Mouse (Mus musculus) liver, embryonic 14.5 days (tissue): Measurements from ENCODE around the gene Sez6l. TPM values are rescaled to one million over a fixed set of nuclear protein-coding genes. Genes with fewer than 3 reads are reported as not detected.

Experiments
- ATAC-seq: fragments of 200-750 bp; cut with Nextera tagmentation; 2 replicates; pipeline ENCODE4 v1.8.0; 2017; ENCODE audit warnings: moderate number of reproducible peaks, mild to moderate bottlenecking, moderate library complexity; ENCODE audit not compliant: insufficient read depth
- DNase-seq, 3 experiments: peaks; one replicate each; pipeline ENCODE4 v3.0.0-alpha.2; 2012 to 2013; ENCODE audit warnings: low read depth in 3 of 3, low spot score in 3 of 3
- H3K27ac ChIP-seq: fragments of 300-500 bp; sonication (generic); 2 replicates; pipeline ENCODE4 v1.5.1; 2014; ENCODE audit warnings: moderate library complexity, mild to moderate bottlenecking, control low read depth, inconsistent platforms
- H3K27me3 ChIP-seq: fragments of 300-500 bp; sonication (generic); 2 replicates; pipeline ENCODE4 v1.6.1; 2014; ENCODE audit warnings: mild to moderate bottlenecking, low read length, moderate library complexity; ENCODE audit not compliant: control insufficient read depth, insufficient read depth
- H3K36me3 ChIP-seq: fragments of 300-500 bp; sonication (generic); replicated peaks from 2 replicates; pipeline ENCODE4 v1.6.1; 2014; ENCODE audit warnings: low read depth; ENCODE audit not compliant: control insufficient read depth, insufficient read depth
- H3K4me1 ChIP-seq, 2 experiments: fragments of 200-500 bp in 1 of 2; fragments of 300-500 bp in 1 of 2; sonication (generic) in 1 of 2; replicated peaks; 2 replicates each; pipeline ENCODE4 v1.6.1; 2012 to 2014; ENCODE audit warnings: antibody characterized with exemption in 1 of 2, inconsistent platforms in 1 of 2, low read length in 1 of 2; ENCODE audit not compliant: control insufficient read depth in 2 of 2, insufficient read depth in 2 of 2
- H3K4me2 ChIP-seq: fragments of 300-500 bp; sonication (generic); 2 replicates; pipeline ENCODE4 v1.6.1; 2014; ENCODE audit warnings: low read depth, mild to moderate bottlenecking, control low read depth, moderate library complexity
- H3K4me3 ChIP-seq, 2 experiments: fragments of 200-500 bp in 1 of 2; fragments of 300-500 bp in 1 of 2; sonication (generic) in 1 of 2; 2 replicates each; pipeline ENCODE4 v1.5.1; 2012 to 2014; ENCODE audit warnings: low read depth in 2 of 2, low read length in 2 of 2, mild to moderate bottlenecking in 2 of 2, control low read depth in 1 of 2, inconsistent platforms in 1 of 2, moderate library complexity in 1 of 2; ENCODE audit not compliant: insufficient read depth in 1 of 2
- H3K9ac ChIP-seq: fragments of 300-500 bp; sonication (generic); replicated peaks from 2 replicates; pipeline ENCODE4 v1.6.1; 2014; ENCODE audit warnings: mild to moderate bottlenecking, control low read depth, moderate library complexity
- H3K9me3 ChIP-seq: fragments of 300-500 bp; sonication (generic); 2 replicates; pipeline ENCODE4 v1.6.1; 2016; ENCODE audit warnings: low read length, mixed read lengths; ENCODE audit not compliant: control insufficient read depth
- CTCF ChIP-seq: IDR thresholded peaks from 2 replicates; pipeline ENCODE4 v1.5.1; 2016; ENCODE audit warnings: antibody characterized with exemption, low read depth, control low read depth
- EP300 ChIP-seq: IDR thresholded peaks from 2 replicates; pipeline ENCODE4 v1.6.1; 2016; ENCODE audit warnings: antibody characterized with exemption, low read depth
- WGBS: fragments of 180-500 bp; shearing (Covaris S2); extraction: QIAGEN DNeasy Blood & Tissue Kit; methylation state at CpG from one replicate; pipeline ENCODE4 v1.1.7; 2014; ENCODE audit not compliant: insufficient replicate concordance; 5-methylcytosine and 5-hydroxymethylcytosine counted together
- polyA plus RNA-seq, 2 experiments: library from polyadenylated mRNA; depleted of rRNA in 1 of 2; stranded (reverse) in 1 of 2; unstranded in 1 of 2; fragments of >200 nt; fragmentation: Nextera tagmentation in 1 of 2; extraction: Ambion mirVana in 1 of 2; gene quantifications; 2 replicates each; pipeline versions ENCODE4 v1.2.1 to v1.2.3; 2012 to 2014

The Sez6l gene
- polyA plus RNA-seq, 2 experiments = 0.03 TPM; not detected in 1

DNA sequence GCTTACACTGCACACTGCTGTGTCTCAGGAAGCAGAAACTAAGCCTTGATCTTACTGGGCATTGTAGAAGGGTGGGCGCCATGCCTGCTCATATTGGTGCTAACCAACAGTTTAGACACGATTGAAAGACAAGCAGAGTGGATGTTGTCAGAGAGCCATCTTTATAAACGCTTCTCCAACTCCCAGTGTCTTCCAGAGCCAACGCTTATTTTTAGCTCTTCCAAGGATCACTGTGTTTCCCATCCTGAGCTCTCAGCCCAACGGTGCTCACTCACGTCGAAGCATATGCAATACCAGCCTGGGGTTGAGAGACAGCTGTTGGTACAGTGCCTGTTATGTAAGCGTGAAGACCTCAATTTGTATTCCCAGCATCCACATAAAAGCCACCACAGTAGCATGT, 66.6 kb downstream of the Sez6l start:
- Histone ChIP-seq H3K4me2 (no peak overlapping the region), H3K4me1 (no peaks in the 10 kb centered on the region), H3K27ac (no peak overlapping the region), H3K27me3 (no peaks in the 10 kb centered on the region), H3K4me3 (no peak overlapping the region), H3K36me3 (no peaks in the 10 kb centered on the region), H3K9ac (no peak overlapping the region), H3K9me3 (no peaks in the 10 kb centered on the region)
- TF ChIP-seq EP300 (no peak), CTCF (no peak)
- WGBS = 63% methylated on average over 8 of the region's 8 CpGs
- ATAC-seq (no peak), DNase-seq (no peak)

DNA sequence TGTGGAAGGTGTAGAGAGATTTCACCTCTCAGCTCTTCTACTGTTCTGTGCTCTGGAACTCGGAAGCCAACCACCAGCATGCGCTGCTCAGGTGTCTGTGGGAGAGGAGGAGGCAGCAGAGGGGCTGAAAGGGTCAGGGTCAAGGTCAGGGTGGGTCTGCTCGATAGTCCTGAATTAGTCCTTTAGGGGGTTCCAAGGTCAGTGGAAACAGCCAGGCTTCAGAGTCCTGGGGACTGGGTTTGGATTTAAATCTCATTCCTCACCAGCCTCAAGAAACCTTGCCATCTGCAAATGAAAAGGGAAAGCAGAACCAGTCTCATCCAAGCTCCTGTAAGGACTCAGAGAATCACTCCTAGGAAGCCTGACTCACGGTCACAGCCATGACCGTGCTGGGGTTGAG, 67.1 kb downstream of the Sez6l start:
- no peaks in the 10 kb centered on the region for H3K36me3 ChIP-seq
- TF ChIP-seq CTCF = no peak
- 58% methylated on average over 5 of the region's 5 CpGs for whole genome bisulfite sequencing
- no peak overlapping the region for H3K9ac ChIP-seq
- ATAC-seq (no peak), DNase-seq (no peak)
- H3K9me3 ChIP-seq = no peaks in the 10 kb centered on the region
- no peak overlapping the region for H3K27ac ChIP-seq
- H3K27me3 ChIP-seq = no peaks in the 10 kb centered on the region
- H3K4me1 ChIP-seq = no peaks in the 10 kb centered on the region
- no peak overlapping the region for H3K4me3 ChIP-seq
- H3K4me2 ChIP-seq = no peak overlapping the region

DNA sequence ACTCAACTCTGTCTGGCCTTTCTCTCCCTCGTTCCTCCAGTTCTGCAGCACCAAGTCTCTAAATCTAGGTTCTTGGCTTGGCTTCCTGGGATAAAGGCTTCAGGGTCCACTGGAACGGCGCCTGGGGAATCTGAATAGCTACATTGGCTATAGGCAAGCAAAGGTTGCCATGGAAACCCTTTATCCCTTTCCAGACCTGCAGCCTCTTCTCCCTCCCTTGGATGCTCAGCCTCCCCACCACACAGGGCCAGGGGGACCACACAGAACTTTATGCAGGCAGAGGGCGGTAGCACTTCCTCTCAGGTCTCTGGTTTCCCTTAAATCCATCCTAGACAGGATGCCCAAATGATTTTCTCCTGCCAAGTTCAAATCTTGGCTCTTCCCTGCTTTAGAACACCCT, 71.4 kb downstream of the Sez6l start:
- no peaks in the 10 kb centered on the region for H3K27me3 ChIP-seq

DNA sequence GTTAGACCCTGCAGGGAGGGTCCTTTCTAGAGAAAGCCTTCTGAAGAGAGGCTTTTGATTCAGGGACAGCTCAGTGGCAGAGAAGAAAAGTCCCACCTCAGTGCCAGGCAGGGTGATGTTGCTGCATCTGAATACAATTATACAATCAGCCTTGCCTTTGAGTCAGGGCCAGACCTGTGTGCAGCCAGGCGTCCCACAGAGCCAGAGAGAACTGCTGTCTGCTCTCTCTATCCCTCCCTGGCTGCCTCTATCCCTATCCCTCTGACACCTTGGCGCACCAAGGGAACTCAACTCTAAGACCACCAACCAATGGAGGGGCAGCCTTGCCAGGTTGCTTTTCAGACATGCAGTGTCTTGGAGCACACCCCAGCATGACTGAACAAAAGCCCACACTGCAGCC, 75.6 kb downstream of the Sez6l start:
- ATAC-seq (no peak), DNase-seq (no peak)
- TF ChIP-seq EP300 (no peak), CTCF (no peak)
- no peak overlapping the region for H3K9ac ChIP-seq
- no peak overlapping the region for H3K27ac ChIP-seq
- no peak overlapping the region for H3K4me2 ChIP-seq
- H3K36me3 ChIP-seq = no peaks in the 10 kb centered on the region
- 38% methylated on average over 2 of the region's 2 CpGs for WGBS
- H3K27me3 ChIP-seq = no peaks in the 10 kb centered on the region
- H3K9me3 ChIP-seq = no peaks in the 10 kb centered on the region
- H3K4me3 ChIP-seq = no peak overlapping the region
- peaks cover 0 to 6% of the 10 kb centered on the region in 2 experiments; a peak in 2 of 4 replicates for H3K4me1 ChIP-seq

More for the DNA sequence above, 71.4 kb downstream of the Sez6l start:
- TF ChIP-seq CTCF (no peak), EP300 (no peak)
- WGBS = 65% methylated on average over 4 of the region's 4 CpGs
- Histone ChIP-seq H3K4me3 (no peak overlapping the region), H3K36me3 (no peaks in the 10 kb centered on the region), H3K9ac (no peak overlapping the region), H3K4me2 (no peak overlapping the region), H3K4me1 (no peaks in the 10 kb centered on the region), H3K27ac (no peak overlapping the region), H3K9me3 (no peaks in the 10 kb centered on the region)
- DNase-seq (no peak), ATAC-seq (no peak)

DNA sequence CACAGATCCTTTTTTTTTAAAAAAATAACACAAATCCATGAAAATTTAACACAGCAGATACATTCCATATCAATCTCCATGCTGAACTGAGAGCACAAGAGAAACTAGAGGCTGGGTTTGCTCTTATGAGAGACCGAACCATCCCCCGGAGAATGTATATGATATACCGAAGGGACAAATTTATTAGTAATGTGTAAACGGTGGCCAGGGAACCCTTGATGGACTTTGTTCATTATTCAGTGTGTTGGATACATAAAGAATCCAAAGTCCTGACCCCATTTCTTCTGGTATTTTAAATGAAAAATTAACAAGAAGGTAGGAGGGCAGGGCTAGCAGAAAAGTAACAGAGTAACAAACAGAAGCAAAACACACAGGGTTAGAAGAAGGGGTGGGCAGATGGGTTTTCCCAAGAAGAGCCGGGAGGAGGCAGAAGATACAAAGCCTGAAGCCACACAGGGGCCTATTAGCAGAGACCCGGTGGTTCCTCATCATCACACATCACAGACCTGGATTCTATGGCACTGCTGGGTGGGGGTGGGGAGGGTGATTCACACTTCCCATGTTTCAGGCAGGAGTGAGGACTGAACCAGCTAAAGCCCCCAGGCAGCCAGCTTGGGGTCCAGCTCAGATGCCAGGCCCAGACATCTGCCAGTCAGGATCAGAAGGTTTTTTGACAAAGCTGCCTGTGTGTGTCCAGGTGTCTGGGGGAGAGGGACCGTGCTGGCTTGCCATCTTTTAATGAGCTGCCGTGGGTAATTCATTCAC, 76.9 kb downstream of the Sez6l start:
- no peaks in the 10 kb centered on the region for H3K36me3 ChIP-seq
- no peak overlapping the region for H3K27ac ChIP-seq
- H3K4me1 ChIP-seq = peaks cover 0 to 6% of the 10 kb centered on the region in 2 experiments; a peak in 2 of 4 replicates
- no peaks in the 10 kb centered on the region for H3K9me3 ChIP-seq
- no peak overlapping the region for H3K4me2 ChIP-seq
- ATAC-seq (no peak), DNase-seq (no peak)
- no peak for TF ChIP-seq CTCF
- no peak for TF ChIP-seq EP300
- H3K9ac ChIP-seq = no peak overlapping the region
- no peak overlapping the region for H3K4me3 ChIP-seq
- 61% methylated on average over 8 of the region's 8 CpGs for WGBS
- no peaks in the 10 kb centered on the region for H3K27me3 ChIP-seq
